Mouse (Mus musculus) gastrocnemius, postnatal 10 days (tissue): Measurements from ENCODE around the gene Alg9. TPM values are rescaled to one million over a fixed set of nuclear protein-coding genes. Genes with fewer than 3 reads are reported as not detected.

Experiments used
- DNase-seq: peaks from one replicate; pipeline ENCODE4 v3.0.0; 2021; ENCODE audit warnings: mixed read lengths
- total RNA-seq, 2 experiments: library from RNA; stranded (reverse); gene quantifications; 2 replicates each; pipeline ENCODE4 v1.2.3; 2021

The Alg9 gene
- total RNA-seq, 2 experiments from 2014 or later = 8.2 to 13.4 TPM

DNA sequence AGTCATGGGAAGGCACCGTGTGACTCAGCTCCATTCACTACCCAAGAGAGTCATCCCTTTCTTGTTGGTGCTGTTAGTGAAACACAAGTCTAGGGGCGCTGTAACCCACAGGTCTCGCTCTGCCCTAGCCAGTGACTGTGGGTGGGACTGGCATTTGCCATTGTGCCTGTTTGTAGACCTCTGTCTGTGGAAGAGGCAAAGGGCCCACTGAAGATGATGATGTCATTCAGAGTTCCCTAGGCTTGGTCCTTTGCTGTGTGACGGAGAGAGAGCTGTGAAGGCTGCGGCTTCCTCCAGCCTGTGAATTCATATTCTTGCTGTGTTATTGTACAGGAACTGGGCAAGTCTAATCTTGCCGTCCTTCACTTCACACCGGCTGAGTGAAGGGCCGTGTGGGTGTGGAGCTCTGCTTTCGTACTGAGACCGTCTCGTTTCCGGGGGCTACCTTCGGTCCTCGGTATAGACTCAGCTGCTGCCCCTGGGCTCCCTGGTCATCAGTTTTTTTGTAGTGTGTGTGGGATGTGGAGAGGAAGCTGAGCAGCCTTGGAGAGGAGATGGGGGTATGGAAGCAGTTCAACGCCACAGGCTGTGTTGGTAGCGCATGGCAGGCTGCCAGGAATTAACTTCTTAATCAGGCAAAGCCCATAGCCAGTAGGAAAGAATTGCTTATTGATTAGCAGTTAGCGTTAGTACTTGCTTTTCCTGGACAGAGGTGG lies 78.0 kb downstream of the Alg9 start:
- DNase-seq = no peak

DNA sequence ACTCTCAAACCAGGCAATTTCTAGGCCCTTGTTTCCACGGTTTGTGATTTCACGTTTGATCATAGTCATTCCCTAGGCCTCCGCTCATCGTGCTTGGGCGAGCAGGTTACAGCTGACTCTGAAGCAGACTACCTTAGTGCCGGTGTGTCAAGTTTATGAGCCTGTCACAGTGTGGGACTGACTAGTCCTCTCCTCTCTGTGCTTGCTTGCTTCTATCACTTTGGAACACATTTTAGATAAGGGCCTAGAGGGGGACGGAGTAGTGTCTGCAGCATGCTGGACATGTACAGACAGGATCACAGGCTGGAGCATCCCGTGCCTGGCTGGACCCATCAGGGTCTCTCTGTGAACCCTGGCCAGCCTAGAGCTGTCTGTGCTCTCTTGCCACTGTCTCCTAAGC lies 79.6 kb downstream of the Alg9 start:
- DNase-seq = no peak

DNA sequence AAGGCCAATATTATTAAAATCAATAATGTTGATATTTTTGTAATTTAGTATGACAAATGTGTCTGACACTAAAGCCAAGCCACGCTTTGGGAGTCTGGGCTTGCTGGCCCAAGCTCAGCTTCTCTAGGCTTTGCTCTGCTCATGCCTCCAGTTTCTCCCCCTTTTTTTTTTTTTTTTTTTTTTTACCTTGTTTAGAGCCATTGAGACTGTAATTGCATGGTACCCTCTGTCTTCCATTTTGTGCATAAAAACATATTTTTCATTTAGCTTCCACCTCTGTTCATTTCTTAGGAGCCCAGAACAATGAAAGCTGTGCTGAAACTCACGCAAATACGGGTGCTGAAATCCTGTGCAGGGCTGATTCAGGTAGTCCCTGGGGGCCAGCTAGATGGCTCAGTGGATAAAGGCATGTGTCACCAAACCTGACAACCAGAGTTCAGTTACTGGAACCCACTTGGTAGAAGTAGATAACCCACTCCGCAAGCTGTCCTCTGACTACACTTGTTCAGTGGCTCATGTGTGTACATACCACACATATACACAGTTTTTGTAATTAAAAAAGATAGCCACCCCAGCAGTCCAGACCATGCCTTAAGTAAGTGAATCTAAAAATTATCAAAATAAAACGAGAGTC lies 80.4 kb downstream of the Alg9 start:
- DNase-seq = no peak

- DNase-seq = no peak
Observed at GRCm38 (mm10) chr9:50855780-50856179, 81.0 kb downstream of the Alg9 start.

GRCm38 (mm10) chr9:50856341-50857081 lies 81.7 kb downstream of the Alg9 start:
- DNase-seq = peak; percentile 94

GRCm38 (mm10) chr9:50857082-50857641 lies 82.3 kb downstream of the Alg9 start:
- peak; percentile 56 for DNase-seq

GRCm38 (mm10) chr9:50858681-50859080 lies 83.9 kb downstream of the Alg9 start:
- DNase-seq = no peak

GRCm38 (mm10) chr9:50861119-50861839 lies 86.5 kb downstream of the Alg9 start:
- DNase-seq = no peak

DNA sequence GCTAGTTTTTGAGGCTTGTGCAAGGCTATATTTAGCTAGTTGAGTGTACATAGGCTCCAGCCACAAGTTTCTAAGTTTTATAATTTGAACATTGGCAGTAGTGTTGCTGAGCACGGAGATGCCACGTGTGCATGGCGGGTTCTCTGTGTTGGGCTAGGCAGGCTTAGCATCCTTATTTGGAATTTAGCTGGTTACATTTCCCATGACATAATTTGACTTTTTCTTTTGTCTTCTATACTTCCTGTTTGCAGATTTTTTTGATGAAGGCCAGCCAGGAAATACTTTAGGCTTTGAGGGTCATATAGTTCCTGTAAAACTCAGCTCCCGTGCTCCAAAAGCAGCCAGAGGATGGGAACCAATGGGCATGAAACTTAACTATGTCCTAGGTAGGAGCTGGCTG lies 89.0 kb downstream of the Alg9 start:
- no peak for DNase-seq

DNA sequence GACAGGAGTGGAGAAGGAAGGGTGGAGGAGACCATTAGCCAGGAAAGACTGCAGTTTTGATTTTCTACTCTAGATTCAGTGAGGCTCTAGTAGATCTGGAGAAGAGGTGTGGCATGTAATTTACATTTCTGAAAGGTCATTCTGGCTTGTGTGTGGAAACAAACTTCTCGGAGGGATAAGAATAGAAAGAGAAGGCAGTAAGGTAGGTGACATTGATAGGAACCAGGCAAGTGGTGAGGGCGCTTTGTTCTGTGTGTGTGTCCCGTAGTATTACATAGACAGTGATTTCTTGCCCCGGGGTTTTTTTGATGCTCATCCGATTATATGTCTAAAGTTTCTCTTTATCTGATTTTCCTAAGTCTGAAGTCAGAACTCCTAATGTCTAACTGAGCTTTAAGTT lies 90.1 kb downstream of the Alg9 start:
- DNase-seq = no peak

GRCm38 (mm10) chr9:50865803-50866202 lies 91.0 kb downstream of the Alg9 start:
- no peak for DNase-seq

- no peak for DNase-seq
Observed at GRCm38 (mm10) chr9:50867015-50867414, 92.2 kb downstream of the Alg9 start.

DNA sequence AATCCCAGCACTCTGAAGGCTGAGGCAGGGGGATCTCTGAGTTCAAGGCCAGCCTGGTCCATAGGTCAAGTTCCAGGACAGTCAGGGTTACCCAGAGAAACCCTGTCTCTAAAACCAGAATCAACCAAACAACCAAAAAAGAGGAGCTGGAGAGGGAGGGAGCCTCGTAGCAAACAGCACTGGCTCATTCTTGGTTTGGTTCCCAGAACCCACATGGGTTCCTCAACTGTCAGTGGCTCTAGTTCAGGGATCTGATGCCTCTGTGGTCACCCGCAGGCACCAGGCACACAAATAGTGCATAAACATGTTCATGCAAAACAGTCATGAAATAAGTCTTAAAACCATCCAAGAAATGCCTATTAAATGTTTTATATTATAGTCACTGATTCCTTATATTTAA lies 93.4 kb downstream of the Alg9 start:
- no peak for DNase-seq

DNA sequence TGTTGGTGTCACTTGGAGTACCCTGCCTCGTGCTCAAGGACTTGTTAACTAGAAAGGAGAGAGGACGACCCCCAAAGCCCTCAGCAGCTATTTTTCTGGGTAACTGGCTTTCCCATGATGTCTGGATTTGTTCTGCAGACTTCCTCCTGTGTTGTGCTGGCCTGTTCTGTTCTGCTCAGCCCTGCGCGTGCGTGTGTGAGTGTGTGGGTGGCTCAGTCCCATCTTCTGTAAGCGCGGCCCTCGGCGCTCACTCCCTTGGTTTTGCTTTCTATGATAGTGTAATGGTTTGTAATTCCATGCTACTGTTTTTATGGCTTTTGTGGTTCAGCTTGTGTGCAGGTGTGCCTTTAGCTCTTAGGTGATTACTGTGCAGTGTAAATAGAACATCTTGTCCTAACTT lies 98.4 kb downstream of the Alg9 start:
- DNase-seq = no peak

DNA sequence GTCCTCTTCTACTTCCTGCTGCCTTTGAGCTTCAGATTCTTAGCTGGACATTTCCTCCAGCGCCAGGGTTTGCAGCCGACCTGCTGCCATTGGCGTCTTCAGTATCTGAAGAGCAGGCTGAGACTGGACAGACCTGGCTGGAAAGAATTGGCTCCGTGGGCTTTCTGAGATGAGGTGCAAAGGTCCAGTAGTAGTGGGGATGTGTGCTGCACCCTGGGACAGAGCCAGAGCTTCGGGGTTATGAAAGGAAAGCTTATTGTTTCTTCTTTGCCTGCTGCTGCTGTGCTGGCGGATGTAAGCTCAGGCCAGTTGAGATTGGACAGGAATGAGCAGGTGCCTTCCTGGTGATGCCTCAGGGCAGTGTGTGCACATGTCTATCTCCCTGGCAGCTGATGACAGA lies 99.2 kb downstream of the Alg9 start:
- no peak for DNase-seq

GRCm38 (mm10) chr9:50875470-50875869 lies 100.7 kb downstream of the Alg9 start:
- no peak for DNase-seq

DNA sequence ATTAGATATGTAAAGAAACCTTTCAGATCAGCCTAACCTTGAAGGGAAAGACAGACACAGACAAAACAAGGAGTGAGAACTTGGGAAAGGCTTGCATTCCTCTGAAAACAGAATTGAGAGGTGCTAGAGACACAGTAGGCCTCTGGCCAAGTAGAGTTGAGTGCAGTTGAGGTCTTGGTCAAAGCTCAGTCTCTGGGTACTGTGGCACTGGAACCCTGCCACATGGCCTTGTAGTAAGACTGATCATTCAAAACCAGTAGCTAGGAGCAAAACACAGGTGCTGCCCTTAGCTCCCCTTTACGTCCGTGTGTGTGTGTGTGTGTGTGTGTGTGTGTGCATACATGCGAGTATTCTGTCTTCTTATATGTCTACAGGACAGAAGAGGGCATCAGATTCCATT lies 101.5 kb downstream of the Alg9 start:
- DNase-seq = no peak

GRCm38 (mm10) chr9:50877431-50877830 lies 102.6 kb downstream of the Alg9 start:
- DNase-seq = no peak

- DNase-seq = no peak
Observed at GRCm38 (mm10) chr9:50882183-50882582, 107.4 kb downstream of the Alg9 start.

- no peak for DNase-seq
Observed at GRCm38 (mm10) chr9:50884093-50884492, 109.3 kb downstream of the Alg9 start.

- peak; percentile 50 for DNase-seq
Observed at GRCm38 (mm10) chr9:50884741-50885599, 110.2 kb downstream of the Alg9 start.
